Mouse (Mus musculus) lung, embryonic 16.5 days (tissue): ENCODE data around the gene Snrk. TPM values are rescaled to one million over a fixed set of nuclear protein-coding genes. Genes with fewer than 3 reads are reported as not detected.
"Not testable (repeated sequence)": the region's sequence is repeated elsewhere in the genome, so short reads cannot be mapped to it uniquely, and the experiment has no call there.

ENCODE experiments used
- ATAC-seq: fragments of 200-750 bp; cut with Nextera tagmentation; 2 replicates; pipeline ENCODE4 v1.8.0; 2017; ENCODE audit warnings: low read depth, mild to moderate bottlenecking, moderate library complexity
- H3K27ac ChIP-seq: fragments of 300-500 bp; sonication (generic); 2 replicates; pipeline ENCODE4 v1.5.1; 2014; ENCODE audit warnings: mild to moderate bottlenecking, control low read depth, low read length
- H3K27me3 ChIP-seq: fragments of 300-500 bp; sonication (generic); 2 replicates; pipeline ENCODE4 v1.6.1; 2014; ENCODE audit warnings: low read depth, low read length, mixed read lengths; ENCODE audit not compliant: control insufficient read depth, insufficient read depth
- H3K36me3 ChIP-seq: fragments of 300-500 bp; sonication (generic); 2 replicates; pipeline ENCODE4 v1.6.1; 2014; ENCODE audit warnings: low read length; ENCODE audit not compliant: control insufficient read depth, insufficient read depth
- H3K4me1 ChIP-seq: fragments of 300-500 bp; sonication (generic); replicated peaks from 2 replicates; pipeline ENCODE4 v1.6.1; 2014; ENCODE audit warnings: low read length, mixed read lengths; ENCODE audit not compliant: control insufficient read depth, insufficient read depth
- H3K4me2 ChIP-seq: fragments of 300-500 bp; sonication (generic); 2 replicates; pipeline ENCODE4 v1.6.1; 2014; ENCODE audit warnings: low read depth, low read length, control low read depth
- H3K4me3 ChIP-seq: fragments of 300-500 bp; sonication (generic); 2 replicates; pipeline ENCODE4 v1.5.1; 2014; ENCODE audit warnings: mild to moderate bottlenecking, low read length, control low read depth
- H3K9ac ChIP-seq: fragments of 300-500 bp; sonication (generic); 2 replicates; pipeline ENCODE4 v1.6.1; 2014; ENCODE audit warnings: low read length, control low read depth
- H3K9me3 ChIP-seq: fragments of 300-500 bp; sonication (generic); 2 replicates; pipeline ENCODE4 v1.6.1; 2016; ENCODE audit warnings: low read length; ENCODE audit not compliant: control insufficient read depth
- WGBS: fragments of 180-500 bp; shearing (Covaris S2); extraction: QIAGEN DNeasy Blood & Tissue Kit; methylation state at CpG from one replicate; pipeline ENCODE4 v1.1.7; 2014; 5-methylcytosine and 5-hydroxymethylcytosine counted together
- polyA plus RNA-seq: library from polyadenylated mRNA; unstranded; fragments of >200 nt; fragmentation: Nextera tagmentation; extraction: Ambion mirVana; gene quantifications from 2 replicates; pipeline ENCODE4 v1.2.1, GENCODE M21; 2015

The Snrk gene
- polyA plus RNA-seq, 1 experiment from 2014 or later, result 93.3 TPM

DNA sequence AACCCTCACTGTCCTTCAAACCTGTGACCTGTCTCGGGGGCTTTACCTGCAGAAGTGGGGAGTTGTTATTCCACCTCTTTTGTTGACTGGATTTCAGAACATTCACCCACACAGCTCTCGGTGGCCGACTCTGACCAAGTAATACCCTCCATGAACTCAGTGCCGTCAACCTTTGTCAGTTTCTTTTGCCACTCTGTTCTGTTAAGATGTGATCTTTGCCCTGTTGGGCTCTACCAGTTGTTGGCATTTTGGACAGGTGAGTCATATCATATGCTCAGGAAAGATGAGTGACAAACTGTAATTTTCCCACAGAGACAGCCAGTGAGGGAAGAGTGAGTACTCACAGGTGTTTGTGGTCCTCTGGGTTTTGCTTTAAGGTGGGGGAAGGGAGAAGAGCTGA, 47.5 kb downstream of the Snrk start:
- H3K4me3 ChIP-seq, result no peak overlapping the region
- no peaks in the 10 kb centered on the region for H3K27me3 ChIP-seq
- no peak overlapping the region for H3K9ac ChIP-seq
- H3K4me1 ChIP-seq, result no peaks in the 10 kb centered on the region
- no peaks in the 10 kb centered on the region for H3K9me3 ChIP-seq
- H3K27ac ChIP-seq, result no peak overlapping the region
- WGBS, result 89% methylated on average over 4 of the region's 4 CpGs
- H3K36me3 ChIP-seq, result peaks cover 39% of the 10 kb centered on the region
- no peak for ATAC-seq
- no peak overlapping the region for H3K4me2 ChIP-seq

DNA sequence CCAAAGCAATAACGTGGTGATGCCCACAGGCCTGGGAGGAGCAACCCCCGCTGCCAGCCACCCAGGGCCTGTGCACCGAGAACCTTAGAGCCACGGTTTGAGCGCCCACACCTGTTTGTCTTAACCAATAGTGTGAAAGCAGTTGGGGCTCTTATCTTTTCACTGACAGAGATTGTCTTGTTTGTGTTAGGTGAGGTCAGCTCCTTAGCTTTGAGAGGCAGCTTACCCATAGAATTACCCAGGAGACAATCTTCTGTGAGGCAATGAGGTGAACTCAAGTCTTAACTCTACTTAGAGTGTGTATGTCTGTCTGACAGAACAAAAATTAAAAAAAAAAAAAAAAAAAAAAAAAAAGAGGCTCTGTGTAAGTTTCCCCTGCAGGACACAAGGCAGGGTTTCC, 50.7 kb downstream of the Snrk start:
- not testable (repeated sequence) for H3K9ac ChIP-seq, H3K9me3 ChIP-seq, ATAC-seq, H3K27me3 ChIP-seq, H3K4me3 ChIP-seq, H3K27ac ChIP-seq, H3K4me1 ChIP-seq, H3K4me2 ChIP-seq
- peaks cover 34% of the 10 kb centered on the region for H3K36me3 ChIP-seq
- WGBS, result 52% methylated on average over 5 of the region's 5 CpGs

DNA sequence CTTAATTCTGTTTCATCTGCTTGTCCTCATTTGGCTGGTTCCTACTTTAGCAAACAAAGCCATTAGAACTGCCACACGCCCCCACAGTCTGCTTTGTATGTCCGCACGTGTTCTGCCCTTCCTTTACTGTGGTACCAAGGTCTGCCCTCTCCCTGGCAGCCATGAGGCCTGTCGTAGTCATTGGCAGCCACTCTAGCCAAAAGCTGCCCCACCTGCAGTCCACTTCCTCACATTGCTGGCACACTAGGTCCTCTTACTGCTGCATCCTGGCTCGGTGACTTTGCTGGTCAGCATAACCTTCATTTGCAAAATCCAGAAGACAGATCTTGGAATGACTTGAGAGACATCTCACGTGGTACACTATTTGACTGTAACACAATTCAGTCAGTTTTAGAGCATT, 52.8 kb downstream of the Snrk start:
- H3K9me3 ChIP-seq, result no peaks in the 10 kb centered on the region
- H3K27me3 ChIP-seq, result no peaks in the 10 kb centered on the region
- H3K9ac ChIP-seq, result no peak overlapping the region
- H3K4me3 ChIP-seq, result no peak overlapping the region
- H3K4me2 ChIP-seq, result no peak overlapping the region
- H3K4me1 ChIP-seq, result no peaks in the 10 kb centered on the region
- H3K27ac ChIP-seq, result no peak overlapping the region
- no peak for ATAC-seq
- WGBS, result 88% methylated on average over 6 of the region's 6 CpGs
- H3K36me3 ChIP-seq, result peaks cover 20% of the 10 kb centered on the region

DNA sequence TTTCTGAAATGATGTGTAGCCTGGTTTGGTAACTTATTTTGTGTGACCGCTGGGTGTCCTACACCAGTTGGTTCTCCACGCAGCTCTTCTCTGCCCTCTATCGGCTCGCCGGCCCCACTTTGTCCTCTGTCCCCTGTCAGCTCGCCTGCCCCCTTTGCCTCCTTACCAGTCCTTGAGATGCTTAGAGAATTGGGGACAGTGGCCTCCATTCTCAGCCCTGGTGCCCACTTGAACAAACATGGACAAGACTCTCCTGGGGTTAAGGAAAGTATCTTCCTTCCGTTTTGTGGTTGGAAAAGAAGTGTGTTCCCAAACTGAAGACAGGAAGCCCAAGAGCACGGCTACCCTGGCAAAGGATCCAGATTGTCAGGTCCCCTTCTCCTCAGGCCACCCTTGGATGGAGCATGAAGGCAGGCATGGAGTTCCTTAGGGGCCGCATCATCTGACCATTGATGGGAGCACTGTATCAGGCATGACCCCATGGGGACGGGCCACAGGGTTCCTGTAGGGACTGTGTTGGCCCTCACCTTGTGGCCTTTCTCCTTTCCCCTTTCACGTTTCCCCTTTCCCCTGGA, 55.6 kb downstream of the Snrk start:
- H3K36me3 ChIP-seq, result peaks cover 4% of the 10 kb centered on the region; the same call in 1 of the 2 replicates
- WGBS, result 80% methylated on average over 11 of the region's 11 CpGs
- H3K4me3 ChIP-seq, result no peak overlapping the region
- no peaks in the 10 kb centered on the region for H3K27me3 ChIP-seq
- H3K4me1 ChIP-seq, result no peaks in the 10 kb centered on the region
- no peak for ATAC-seq
- H3K9me3 ChIP-seq, result no peaks in the 10 kb centered on the region
- H3K27ac ChIP-seq, result no peak overlapping the region
- H3K9ac ChIP-seq, result no peak overlapping the region
- H3K4me2 ChIP-seq, result no peak overlapping the region

DNA sequence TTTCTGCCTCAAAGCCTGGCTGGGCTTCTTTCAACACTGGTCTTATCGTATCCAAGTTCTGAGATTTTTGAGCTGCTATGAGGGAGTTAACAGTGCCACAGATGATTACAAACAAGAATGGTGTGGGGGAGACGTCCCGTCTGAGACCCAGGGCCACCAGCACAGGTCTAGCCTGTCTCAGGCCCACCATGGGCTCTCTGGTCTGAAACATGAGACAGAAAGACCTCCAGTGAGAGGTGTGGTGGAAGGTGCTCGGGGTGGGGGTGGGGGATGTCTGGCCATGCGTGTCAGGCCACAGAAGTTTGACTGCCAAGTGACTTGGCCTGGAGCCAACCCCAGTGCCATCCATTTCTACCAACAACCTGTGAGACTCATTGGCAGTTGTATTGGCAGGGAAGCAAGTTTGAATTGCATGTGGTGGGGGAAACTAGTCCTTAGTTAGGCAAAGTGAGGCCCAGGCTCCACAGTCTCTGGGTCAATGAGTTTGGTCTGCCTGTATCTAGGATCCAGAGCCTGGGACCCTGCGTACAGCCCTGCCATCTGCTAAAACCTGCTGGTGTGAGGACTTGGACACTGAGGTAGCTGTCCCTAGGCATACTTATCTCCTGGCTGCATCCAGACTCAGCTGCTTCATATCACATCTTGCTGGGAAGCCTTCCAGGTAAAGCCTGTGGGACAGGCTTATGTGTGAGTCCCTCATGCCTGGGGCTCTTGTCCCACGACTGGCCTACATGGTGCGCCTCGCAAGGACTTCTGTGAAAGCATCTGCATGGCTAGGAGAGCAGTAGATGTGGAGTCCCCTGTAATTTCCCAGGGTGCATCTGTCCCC, 56.6 kb downstream of the Snrk start:
- Histone ChIP-seq H3K4me2 (no peak overlapping the region), H3K9ac (no peak overlapping the region), H3K27me3 (no peaks in the 10 kb centered on the region), H3K4me3 (no peak overlapping the region), H3K4me1 (peaks cover 5% of the 10 kb centered on the region; the same call in 1 of the 2 replicates), H3K9me3 (no peaks in the 10 kb centered on the region), H3K27ac (no peak overlapping the region), H3K36me3 (peaks cover 4% of the 10 kb centered on the region; the same call in 1 of the 2 replicates)
- ATAC-seq, result no peak
- 66% methylated on average over 9 of the region's 9 CpGs for WGBS

DNA sequence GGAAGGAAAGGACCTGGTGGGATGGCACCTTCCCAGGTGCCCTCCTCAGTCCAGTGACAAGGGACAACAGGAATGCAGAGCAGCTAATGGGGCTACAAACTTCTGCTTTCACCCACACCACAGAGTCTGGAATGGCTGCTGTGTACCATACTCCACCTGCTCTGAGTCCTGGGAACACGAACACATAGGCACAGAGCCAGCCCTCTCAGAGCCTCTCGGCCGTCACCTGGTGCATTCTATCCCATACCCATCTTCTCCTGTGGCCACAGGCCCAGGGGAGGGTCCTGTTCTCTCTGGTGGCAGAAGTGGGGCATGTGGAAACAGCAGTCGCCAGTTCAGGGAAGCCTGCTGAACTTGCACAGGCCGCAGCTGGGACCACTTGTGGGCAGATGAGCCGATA, 57.7 kb downstream of the Snrk start:
- peaks cover 3% of the 10 kb centered on the region; the same call in 1 of the 2 replicates for H3K36me3 ChIP-seq
- no peak overlapping the region for H3K4me3 ChIP-seq
- ATAC-seq, result no peak
- H3K27me3 ChIP-seq, result no peaks in the 10 kb centered on the region
- WGBS, result 86% methylated on average over 6 of the region's 6 CpGs
- H3K9ac ChIP-seq, result no peak overlapping the region
- H3K4me1 ChIP-seq, result peaks cover 6% of the 10 kb centered on the region; the same call in 1 of the 2 replicates
- no peaks in the 10 kb centered on the region for H3K9me3 ChIP-seq
- H3K4me2 ChIP-seq, result no peak overlapping the region
- H3K27ac ChIP-seq, result no peak overlapping the region

DNA sequence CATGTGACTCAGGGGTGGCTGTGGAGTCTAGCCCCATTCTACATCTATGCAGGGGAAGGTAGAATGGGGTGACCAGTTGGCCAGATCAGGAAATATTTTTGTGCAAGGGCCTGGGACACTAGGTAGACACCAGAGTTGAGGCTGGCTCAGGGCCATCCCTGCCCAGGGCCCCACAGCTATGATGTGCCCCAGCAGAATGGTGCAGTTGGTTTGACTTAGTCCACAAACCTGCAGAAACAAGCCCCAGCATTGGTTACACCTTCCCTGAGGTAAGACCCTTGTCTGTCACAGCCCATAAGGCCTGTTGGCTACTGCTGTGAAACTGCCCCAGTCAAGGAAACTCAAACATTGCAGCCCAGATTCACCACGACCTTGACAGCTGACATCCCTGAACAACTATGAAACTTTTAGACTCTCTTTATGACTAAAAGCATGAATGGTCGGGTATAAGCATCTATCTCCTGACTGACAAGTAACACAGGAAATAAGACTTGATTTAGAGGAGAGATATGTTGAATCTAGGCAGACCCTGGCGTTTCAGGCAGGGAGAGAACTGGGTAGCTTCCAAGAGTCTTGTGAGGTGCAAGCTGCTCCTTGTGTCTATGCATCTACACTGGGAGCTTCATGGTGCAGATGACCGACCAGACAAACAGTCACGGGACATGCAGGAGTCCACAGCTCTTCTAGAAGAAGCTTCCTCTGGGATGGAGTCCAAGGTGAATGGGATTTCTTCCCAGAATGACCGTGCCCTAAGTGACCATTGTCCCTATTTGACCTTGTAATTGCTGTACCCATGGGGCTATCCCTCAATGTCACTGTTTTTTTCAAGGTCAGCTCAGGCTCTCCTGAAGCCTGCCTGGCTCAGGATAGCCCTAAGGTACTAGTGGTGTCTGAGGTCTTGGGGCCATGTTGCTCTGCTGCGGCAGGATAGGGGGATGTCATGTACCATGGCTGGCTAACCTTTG, 60.5 kb downstream of the Snrk start:
- Histone ChIP-seq H3K4me3 (no peak overlapping the region), H3K27ac (no peak overlapping the region), H3K9ac (no peak overlapping the region), H3K36me3 (no peaks in the 10 kb centered on the region), H3K4me1 (peaks cover 6% of the 10 kb centered on the region; the same call in 1 of the 2 replicates), H3K4me2 (no peak overlapping the region), H3K9me3 (no peaks in the 10 kb centered on the region), H3K27me3 (no peaks in the 10 kb centered on the region)
- 60% methylated on average over 7 of the region's 7 CpGs for WGBS
- no peak for ATAC-seq

DNA sequence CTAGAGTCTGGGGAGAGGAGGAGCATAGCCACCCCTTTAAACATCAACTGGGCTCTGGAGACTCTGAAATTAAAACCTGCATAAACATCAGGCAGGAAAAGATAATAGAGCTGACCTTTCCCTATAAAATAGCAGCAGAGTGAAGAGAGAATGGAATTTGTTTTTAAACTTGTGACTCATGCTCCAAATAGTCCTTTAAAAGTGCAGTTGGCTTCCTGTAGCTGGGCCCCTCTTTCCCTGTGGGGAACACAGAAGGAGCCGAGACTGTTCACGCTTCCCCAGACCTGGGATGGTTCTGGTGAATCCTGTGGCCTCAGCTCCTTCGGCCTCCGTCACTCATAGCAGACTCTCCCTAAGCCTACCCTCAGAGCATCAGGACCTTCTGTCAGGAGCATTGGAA, 61.4 kb downstream of the Snrk start:
- no peak overlapping the region for H3K4me3 ChIP-seq
- no peak for ATAC-seq
- WGBS, result 49% methylated on average over 4 of the region's 4 CpGs
- no peaks in the 10 kb centered on the region for H3K9me3 ChIP-seq
- no peak overlapping the region for H3K4me2 ChIP-seq
- no peaks in the 10 kb centered on the region for H3K36me3 ChIP-seq
- no peak overlapping the region for H3K9ac ChIP-seq
- peaks cover 6% of the 10 kb centered on the region; the same call in 1 of the 2 replicates for H3K4me1 ChIP-seq
- H3K27ac ChIP-seq, result no peak overlapping the region
- H3K27me3 ChIP-seq, result no peaks in the 10 kb centered on the region

DNA sequence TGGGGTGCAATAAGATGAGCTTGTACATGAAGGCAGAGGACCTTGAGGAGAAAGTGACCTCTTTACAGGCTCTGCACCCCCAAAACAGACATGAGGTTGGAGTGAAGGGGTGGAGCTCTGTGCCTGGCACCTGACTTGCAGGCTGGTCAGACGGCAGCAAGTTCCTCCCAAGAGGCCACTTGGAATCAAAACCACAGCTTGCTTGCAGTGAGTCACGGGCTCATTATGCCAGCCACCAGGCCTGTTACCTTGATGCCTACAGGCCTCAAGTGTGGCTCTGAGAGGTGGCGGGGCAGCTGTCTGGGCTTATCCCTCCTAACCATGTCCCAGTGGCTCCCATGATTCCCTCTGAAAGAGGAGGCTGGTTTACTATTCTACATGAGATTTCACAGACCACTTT, 63.0 kb downstream of the Snrk start:
- Histone ChIP-seq H3K27me3 (no peaks in the 10 kb centered on the region), H3K4me3 (no peak overlapping the region), H3K4me2 (no peak overlapping the region), H3K9me3 (no peaks in the 10 kb centered on the region), H3K36me3 (no peaks in the 10 kb centered on the region), H3K4me1 (peaks cover 6% of the 10 kb centered on the region; the same call in 1 of the 2 replicates), H3K9ac (no peak overlapping the region), H3K27ac (no peak overlapping the region)
- no peak for ATAC-seq
- 73% methylated on average over 3 of the region's 3 CpGs for WGBS
